Mouse (Mus musculus) lung, adult 2 months (tissue): ENCODE results near the gene Map3k4.

ENCODE experiments used
- CTCF ChIP-seq: fragments of 200-500 bp; IDR thresholded peaks from 2 replicates; pipeline ENCODE4 v1.5.1; 2011; ENCODE audit warnings: mild to moderate bottlenecking, low read length, control low read depth; ENCODE audit not compliant: insufficient read depth
- POLR2A ChIP-seq: fragments of 200-500 bp; IDR thresholded peaks from 2 replicates; pipeline ENCODE4 v1.6.1; 2011; ENCODE audit warnings: low read depth, mild to moderate bottlenecking, control low read depth, low read length, borderline replicate concordance; ENCODE audit errors: extremely low read depth

DNA sequence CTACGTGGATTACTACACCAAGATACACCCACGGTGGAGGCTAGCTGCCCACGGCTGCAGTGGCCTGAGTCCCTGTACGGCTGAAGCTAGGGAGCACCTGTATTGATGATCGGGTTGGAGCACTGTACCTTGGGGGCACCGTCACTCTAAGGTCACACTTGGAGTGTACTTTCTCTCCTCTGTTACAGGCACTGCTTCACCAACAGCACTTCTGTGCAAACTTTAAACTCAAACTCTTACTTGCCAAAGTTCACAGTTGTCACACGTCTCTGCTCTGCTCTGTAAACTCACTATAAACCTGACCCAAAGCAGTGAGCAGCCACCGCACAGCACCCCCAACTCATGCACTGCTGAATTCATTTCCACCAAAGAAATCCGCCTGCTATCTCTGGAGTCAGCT, 9.1 kb downstream of the Map3k4 start:
- TF ChIP-seq CTCF, result no peak
- no peak for TF ChIP-seq POLR2A
